ENCODE assay signal across 19 mouse cellular contexts in the genomic region with DNA sequence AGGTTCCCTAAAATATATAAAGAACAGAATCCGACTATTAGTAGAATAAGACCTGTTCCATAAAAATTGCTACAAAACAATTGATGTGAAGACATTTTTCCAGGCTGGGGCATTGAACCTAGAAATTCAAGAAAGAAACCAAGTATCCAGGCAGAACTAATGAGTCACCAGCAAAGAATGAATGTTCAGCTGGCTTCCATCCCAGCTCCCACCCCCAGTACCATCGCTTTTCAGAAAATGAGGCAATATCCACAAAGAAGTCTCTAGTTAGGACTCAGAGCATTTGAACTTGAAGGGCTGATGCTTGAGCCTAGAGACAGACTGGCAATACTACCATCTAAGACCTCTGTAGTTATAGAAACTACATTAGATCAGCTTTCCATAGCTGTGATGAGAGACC.
DNase-seq lines count a peak whose midpoint lies in the region.
"Had no signal": no experiment of that assay in that cellular context is flagged by ENCODE, and none has a peak within 500 bp of the region (broad histone marks: within the 10 kb centered on the region; RNA-seq: fewer than 3 reads in every experiment).

No protein-coding gene starts in this region.

- peak; percentile 8 for DNase-seq in adrenal gland, adult 2 months
- no peak for DNase-seq in adrenal gland, postnatal 25 days
- DNase-seq in kidney, adult 8-10 months, result peak; percentile 34 to 65
- DNase-seq in kidney, postnatal 4 days, result no peak
- DNase-seq in right cerebral cortex, adult 2 months (ENCODE audit: low spot score in 2 of 2), result peak; percentile 52 to 60
- DNase-seq in right cerebral cortex, postnatal 14 days, result no peak
- DNase-seq in kidney, postnatal 36 days, result peak; percentile 54 to 66
- no peak for DNase-seq in urinary bladder, postnatal 4 days (ENCODE audit: low spot score in 2 of 2)
- DNase-seq: cerebellum, adult 8-10 months; cerebellum, postnatal 25 days; gastrocnemius, adult 2 months; gastrocnemius, postnatal 36 days; heart, adult 18-20 months; heart, postnatal 36 days; layer of hippocampus, postnatal 36 days; left cerebral cortex, postnatal 4 days; liver, embryonic 13.5 days; lung, adult 18-20 months; lung, postnatal 4 days had no signal

Comparison
In these comparisons a context has a peak if more than half of its experiments do, and no peak if none do; other contexts are left out.
1. DNase-seq: peak in adrenal gland, adult 2 months (single experiment), kidney, adult 8-10 months (2 of 2), right cerebral cortex, adult 2 months (2 of 2) and kidney, postnatal 36 days (2 of 2); none in adrenal gland, postnatal 25 days (single experiment), kidney, postnatal 4 days (0 of 2), right cerebral cortex, postnatal 14 days (single experiment) and urinary bladder, postnatal 4 days (0 of 2).